Mouse (Mus musculus) forebrain, postnatal 0 days (tissue): ENCODE results near the gene Gbe1. TPM values are rescaled to one million over a fixed set of nuclear protein-coding genes. Genes with fewer than 3 reads are reported as not detected.

Experiments used
- ATAC-seq: fragments of 200-750 bp; cut with Nextera tagmentation; 2 replicates; pipeline ENCODE4 v1.8.0; 2017; ENCODE audit warnings: mild to moderate bottlenecking, moderate library complexity
- DNase-seq: peaks from one replicate; pipeline ENCODE4 v3.0.0-alpha.2; 2015
- H3K27ac ChIP-seq: fragments of 300-500 bp; sonication (generic); 2 replicates; pipeline ENCODE4 v1.5.1; 2014; ENCODE audit warnings: low read depth, mild to moderate bottlenecking, antibody characterized with exemption, low read length, moderate library complexity, mixed read lengths
- H3K27me3 ChIP-seq: fragments of 300-500 bp; sonication (generic); 2 replicates; pipeline ENCODE4 v1.6.1; 2014; ENCODE audit warnings: mild to moderate bottlenecking, low read length, mixed read lengths; ENCODE audit not compliant: insufficient read depth
- H3K36me3 ChIP-seq: fragments of 300-500 bp; sonication (generic); 2 replicates; pipeline ENCODE4 v1.6.1; 2014; ENCODE audit warnings: mild to moderate bottlenecking, moderate library complexity; ENCODE audit not compliant: insufficient read depth
- H3K4me1 ChIP-seq: fragments of 300-500 bp; sonication (generic); 2 replicates; pipeline ENCODE4 v1.6.1; 2014; ENCODE audit warnings: antibody characterized with exemption; ENCODE audit not compliant: insufficient read depth
- H3K4me2 ChIP-seq: fragments of 300-500 bp; sonication (generic); 2 replicates; pipeline ENCODE4 v1.6.1; 2014; ENCODE audit warnings: low read depth, mild to moderate bottlenecking, moderate library complexity
- H3K4me3 ChIP-seq: fragments of 300-500 bp; sonication (generic); 2 replicates; pipeline ENCODE4 v1.5.1; 2014; ENCODE audit warnings: low read depth, low read length, mixed read lengths
- H3K9ac ChIP-seq: fragments of 300-500 bp; sonication (generic); 2 replicates; pipeline ENCODE4 v1.6.1; 2014; ENCODE audit warnings: mild to moderate bottlenecking
- H3K9me3 ChIP-seq: fragments of 300-500 bp; sonication (generic); 2 replicates; pipeline ENCODE4 v1.6.1; 2016; ENCODE audit warnings: low read length
- CTCF ChIP-seq: sonication (generic); IDR thresholded peaks from 2 replicates; pipeline ENCODE4 v1.5.1; 2016; ENCODE audit warnings: antibody characterized with exemption, control low read depth, low read depth
- WGBS: fragments of 180-500 bp; shearing (Covaris S2); extraction: QIAGEN DNeasy Blood & Tissue Kit; methylation state at CpG from one replicate; pipeline ENCODE4 v1.1.7; 2014; 5-methylcytosine and 5-hydroxymethylcytosine counted together
- polyA plus RNA-seq: library from polyadenylated mRNA; unstranded; fragments of >200 nt; fragmentation: Nextera tagmentation; extraction: Ambion mirVana; gene quantifications from 2 replicates; pipeline ENCODE4 v1.2.1, GENCODE M21; 2015
- total RNA-seq: library from RNA; depleted of rRNA; stranded (reverse); fragments of >200 nt; gene quantifications from 2 replicates; pipeline ENCODE4 v1.2.3, GENCODE M21; 2014

Gene Gbe1
- total and polyA plus RNA-seq, 2 experiments from 2014 or later, result 19.2 to 22.3 TPM

DNA sequence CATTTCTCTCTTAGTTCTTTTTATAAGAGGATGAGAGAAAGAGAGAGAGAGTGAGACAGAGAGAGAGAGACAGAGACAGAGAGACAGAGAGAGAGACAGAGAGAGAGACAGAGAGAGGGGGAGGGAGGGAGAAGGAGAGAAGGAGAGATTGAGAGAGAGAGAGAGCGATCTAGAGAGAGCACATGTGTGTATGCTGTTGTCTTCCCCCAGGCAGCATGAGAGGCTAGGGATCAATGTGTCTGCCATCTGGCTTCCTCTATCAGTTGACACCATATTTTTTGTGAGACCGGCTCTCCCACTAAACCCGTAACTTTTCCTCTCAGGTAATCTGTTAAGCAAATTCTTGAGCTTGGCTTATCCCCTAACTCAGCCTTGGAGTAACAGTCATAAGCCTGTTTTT, 304.4 kb downstream of the Gbe1 start:
- DNase-seq (no peak), ATAC-seq (no peak)
- 70% methylated on average over 3 of the region's 3 CpGs for WGBS
- H3K36me3 ChIP-seq, result no peaks in the 10 kb centered on the region
- H3K4me2 ChIP-seq, result no peak overlapping the region
- no peak for TF ChIP-seq CTCF
- H3K9me3 ChIP-seq, result no peaks in the 10 kb centered on the region
- H3K27ac ChIP-seq, result no peak overlapping the region
- no peak overlapping the region for H3K4me3 ChIP-seq
- no peak overlapping the region for H3K9ac ChIP-seq
- H3K4me1 ChIP-seq, result no peaks in the 10 kb centered on the region
- no peaks in the 10 kb centered on the region for H3K27me3 ChIP-seq
